7 mouse cellular contexts compared by ENCODE assay signal in the genomic region with DNA sequence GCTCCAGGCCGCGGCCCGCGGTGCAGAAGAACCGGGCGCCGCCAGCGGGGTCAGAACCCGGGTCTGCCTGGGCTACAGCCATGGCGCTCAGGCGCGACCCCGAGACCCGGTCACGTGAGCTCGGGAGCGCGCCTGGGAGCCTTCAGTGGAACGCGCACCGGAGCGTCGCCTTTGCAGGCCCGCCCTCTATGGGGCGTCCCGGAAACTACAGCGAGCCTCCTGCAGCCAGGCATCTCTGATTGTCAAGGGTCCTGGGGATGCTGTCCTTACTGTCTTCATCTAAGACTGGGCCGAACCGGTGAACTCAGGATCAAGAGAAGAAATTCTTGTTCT. TPM values are rescaled to one million over a fixed set of nuclear protein-coding genes. Genes with fewer than 3 reads are reported as not detected.
DNase-seq lines count a peak whose midpoint lies in the region; ATAC-seq lines count a peak whose summit lies in the region.

A gene (minus strand): TSS at position 104 of the 333 bp plus-strand sequence.

- H3K27me3 ChIP-seq in embryonic facial prominence, embryonic 11.5 days (ENCODE audit: control insufficient read depth, insufficient read depth, low read length): no peaks in the 10 kb centered on the region
- H3K27me3 ChIP-seq in limb, embryonic 10.5 days (ENCODE audit: low read depth, poor library complexity, severe bottlenecking): no peaks in the 10 kb centered on the region
- no peaks in the 10 kb centered on the region for H3K27me3 ChIP-seq in midbrain, embryonic 13.5 days

- peak within 1 kb of the TSS; percentile 96 for H3K9ac ChIP-seq in embryonic facial prominence, embryonic 11.5 days (replicated peaks; ENCODE audit: low read length)
- H3K9ac ChIP-seq in midbrain, embryonic 13.5 days (replicated peaks): peak within 1 kb of the TSS; percentile 91

- no peaks in the 10 kb centered on the region for H3K4me1 ChIP-seq in embryonic facial prominence, embryonic 11.5 days (ENCODE audit: control insufficient read depth, insufficient read depth, low read length)
- peaks cover 7% of the 10 kb centered on the region for H3K4me1 ChIP-seq in limb, embryonic 10.5 days
- H3K4me1 ChIP-seq in midbrain, embryonic 13.5 days (replicated peaks): peaks cover 9% of the 10 kb centered on the region

- DNase-seq in adrenal gland, postnatal 14 days: peak; percentile 94
- DNase-seq in embryonic facial prominence, embryonic 11.5 days (ENCODE audit: low spot score): peak; percentile 96
- peak; percentile 82 for DNase-seq in kidney, adult 11 months
- DNase-seq in limb, embryonic 10.5 days (ENCODE audit: low spot score): peak; percentile 96
- peak; percentile 81 for DNase-seq in spleen, adult 12 weeks (ENCODE audit: low spot score)

- H3K9me3 ChIP-seq in embryonic facial prominence, embryonic 11.5 days (replicated peaks; ENCODE audit: control insufficient read depth, low read length): no peaks in the 10 kb centered on the region
- H3K9me3 ChIP-seq in limb, embryonic 10.5 days (replicated peaks): no peaks in the 10 kb centered on the region
- no peaks in the 10 kb centered on the region for H3K9me3 ChIP-seq in midbrain, embryonic 13.5 days

- H3K4me3 ChIP-seq in embryonic facial prominence, embryonic 11.5 days (ENCODE audit: low read depth, low read length): peak within 1 kb of the TSS; percentile 81
- peak within 1 kb of the TSS; percentile 91 for H3K4me3 ChIP-seq in limb, embryonic 10.5 days
- peak within 1 kb of the TSS; percentile 84 for H3K4me3 ChIP-seq in midbrain, embryonic 13.5 days (replicated peaks)

- no peak within 1 kb of the TSS for H3K27ac ChIP-seq in embryonic facial prominence, embryonic 11.5 days (replicated peaks; ENCODE audit: low read depth, low read length)
- peak within 1 kb of the TSS; percentile 97 for H3K27ac ChIP-seq in limb, embryonic 10.5 days
- H3K27ac ChIP-seq in midbrain, embryonic 13.5 days: peak within 1 kb of the TSS; percentile 64; the same call in 1 of the 2 replicates

- H3K36me3 ChIP-seq in embryonic facial prominence, embryonic 11.5 days (replicated peaks; ENCODE audit: control insufficient read depth, insufficient read depth, low read depth, low read length): no peaks in the 10 kb centered on the region
- peaks cover 25% of the 10 kb centered on the region for H3K36me3 ChIP-seq in limb, embryonic 10.5 days
- peaks cover 10% of the 10 kb centered on the region for H3K36me3 ChIP-seq in midbrain, embryonic 13.5 days

- ATAC-seq in embryonic facial prominence, embryonic 11.5 days (replicated peaks; ENCODE audit: insufficient number of reproducible peaks, low FRiP score, low TSS enrichment, low read depth): peak; percentile 94
- ATAC-seq in granulocyte monocyte progenitor cell, adult 5-6 weeks (replicated peaks; ENCODE audit: poor library complexity, severe bottlenecking): peak; percentile 96
- ATAC-seq in midbrain, embryonic 13.5 days: peak; percentile 95

- peak within 1 kb of the TSS; percentile 71 for H3K4me2 ChIP-seq in embryonic facial prominence, embryonic 11.5 days (ENCODE audit: low read depth, low read length)
- peak within 1 kb of the TSS; percentile 68 for H3K4me2 ChIP-seq in midbrain, embryonic 13.5 days (replicated peaks)

- WGBS in embryonic facial prominence, embryonic 11.5 days: 2% methylated on average over 29 of the region's 29 CpGs
- WGBS in limb, embryonic 10.5 days: 2% methylated on average over 29 of the region's 29 CpGs
- 2% methylated on average over 29 of the region's 29 CpGs for WGBS in midbrain, embryonic 13.5 days

RNA-seq across cellular contexts. Expression of the gene that starts here (rescaled TPM):
- 8.2 and 8.4 TPM in 2 replicates for total RNA-seq in adrenal gland, postnatal 14 days (2021)
- 15.8 and 17.4 TPM in 2 replicates for polyA plus RNA-seq in embryonic facial prominence, embryonic 11.5 days (2014; fragmentation: Nextera tagmentation; extraction: Ambion mirVana)
- 8.4 and 11.7 TPM in 2 replicates for total RNA-seq in granulocyte monocyte progenitor cell, adult 5-6 weeks (2014; fragmentation: Nextera tagmentation)
- 11.3 and 15.8 TPM in 2 replicates for total RNA-seq in granulocyte monocyte progenitor cell, adult 5-6 weeks (2017)
- polyA plus RNA-seq in limb, embryonic 10.5 days (2016; fragmentation: Nextera tagmentation; extraction: Ambion mirVana): 13.6 and 15.3 TPM in 2 replicates
- polyA plus RNA-seq in midbrain, embryonic 13.5 days (2015; fragmentation: Nextera tagmentation; extraction: Ambion mirVana): 8.7 TPM in 2 replicates
